Mouse (Mus musculus) small intestine, adult 2 months (tissue): ENCODE measurements at regions not wholly inside any gene's neighbourhood (a gene's known extent, or its start where the extent isn't known, plus 50 kb on each side); places are given as distances from the start of the nearest gene placed in this dataset.

Source experiments
- H3K27ac ChIP-seq: fragments of 200-500 bp; 2 replicates; pipeline ENCODE4 v1.5.1; 2012; ENCODE audit warnings: low read depth, low read length, control low read depth, inconsistent platforms; ENCODE audit not compliant: insufficient read depth
- H3K27me3 ChIP-seq: fragments of 200-500 bp; 2 replicates; pipeline ENCODE4 v1.6.1; 2012; ENCODE audit warnings: mild to moderate bottlenecking, moderate library complexity, low read length, inconsistent platforms; ENCODE audit not compliant: control insufficient read depth, insufficient read depth
- H3K36me3 ChIP-seq: fragments of 200-500 bp; 2 replicates; pipeline ENCODE4 v1.6.1; 2012; ENCODE audit warnings: mild to moderate bottlenecking, low read length, control low read depth, inconsistent platforms; ENCODE audit not compliant: control insufficient read depth, insufficient read depth
- H3K4me1 ChIP-seq: fragments of 200-500 bp; 2 replicates; pipeline ENCODE4 v1.6.1; 2012; ENCODE audit warnings: low read length, inconsistent platforms, mixed read lengths; ENCODE audit not compliant: control insufficient read depth, insufficient read depth, insufficient read length
- H3K4me3 ChIP-seq: fragments of 200-500 bp; 2 replicates; pipeline ENCODE4 v1.5.1; 2012; ENCODE audit warnings: low read depth, mild to moderate bottlenecking, control low read depth, inconsistent platforms, low read length, moderate library complexity
- CTCF ChIP-seq: fragments of 200-500 bp; IDR thresholded peaks from 2 replicates; pipeline ENCODE4 v1.5.1; 2012; ENCODE audit warnings: low read depth, mild to moderate bottlenecking, control low read depth, inconsistent platforms, low read length, moderate library complexity, mixed read lengths; ENCODE audit not compliant: insufficient replicate concordance, insufficient read length; ENCODE audit errors: extremely low read depth
- POLR2A ChIP-seq: fragments of 200-500 bp; IDR thresholded peaks from 2 replicates; pipeline ENCODE4 v1.6.1; 2012; ENCODE audit warnings: low read depth, mild to moderate bottlenecking, control low read depth, inconsistent platforms, low read length, moderate library complexity
- WGBS: fragments of 180-500 bp; shearing (Covaris S2); methylation state at CpG from one replicate; pipeline ENCODE4 v1.1.7; 2018; 5-methylcytosine and 5-hydroxymethylcytosine counted together

DNA sequence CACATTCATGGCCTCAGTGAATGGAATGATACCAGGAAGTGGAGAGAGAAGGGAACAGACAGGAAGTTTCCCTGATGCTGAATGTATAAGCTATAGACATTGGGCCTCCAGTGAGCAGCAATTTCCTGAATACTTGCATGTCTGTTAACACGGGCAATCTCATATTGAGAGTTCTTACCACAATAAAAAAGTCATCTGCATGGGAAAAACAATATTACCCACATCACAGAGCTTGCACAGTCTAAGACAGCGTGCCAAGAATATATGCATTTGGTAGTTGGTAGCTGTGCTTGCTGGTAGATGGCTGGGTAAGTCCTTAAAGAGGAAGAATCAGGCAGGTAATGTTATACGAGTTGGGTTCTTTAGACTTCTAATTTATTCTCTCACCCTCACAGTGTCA lies 144.7 kb upstream of the Id2 start:
- no peaks in the 10 kb centered on the region for H3K27me3 ChIP-seq
- no peak overlapping the region for H3K4me3 ChIP-seq
- no peaks in the 10 kb centered on the region; the same call in 1 of the 2 replicates for H3K4me1 ChIP-seq
- H3K27ac ChIP-seq = no peak overlapping the region
- WGBS = 71% methylated on average over 3 of the region's 3 CpGs
- H3K36me3 ChIP-seq = no peaks in the 10 kb centered on the region
- TF ChIP-seq CTCF (no peak), POLR2A (no peak)

DNA sequence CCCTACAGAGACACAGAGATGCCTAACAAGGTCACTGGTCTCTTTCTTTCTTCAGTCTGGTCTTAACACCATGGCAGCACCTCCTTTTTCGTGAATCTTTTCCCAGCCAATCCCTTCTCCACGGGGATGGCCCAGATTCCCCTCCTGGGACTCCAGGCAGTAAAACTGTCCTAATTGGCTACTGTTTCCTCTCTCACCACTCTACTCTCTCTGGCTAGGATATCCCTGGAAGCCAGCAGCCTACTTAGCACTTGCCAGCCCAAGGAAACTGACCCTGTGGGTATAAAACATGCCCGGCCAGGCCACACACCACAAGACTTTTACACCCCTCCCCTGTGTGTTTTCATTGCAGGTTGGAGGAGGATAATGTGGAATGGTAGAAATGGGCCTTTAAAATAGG lies 143.9 kb upstream of the Id2 start:
- Histone ChIP-seq H3K4me1 (no peaks in the 10 kb centered on the region; the same call in 1 of the 2 replicates), H3K36me3 (no peaks in the 10 kb centered on the region), H3K27me3 (no peaks in the 10 kb centered on the region), H3K4me3 (no peak overlapping the region), H3K27ac (peak overlapping the region; percentile 31; the same call in 1 of the 2 replicates)
- 82% methylated on average over 3 of the region's 3 CpGs for WGBS
- TF ChIP-seq CTCF (no peak), POLR2A (no peak)

DNA sequence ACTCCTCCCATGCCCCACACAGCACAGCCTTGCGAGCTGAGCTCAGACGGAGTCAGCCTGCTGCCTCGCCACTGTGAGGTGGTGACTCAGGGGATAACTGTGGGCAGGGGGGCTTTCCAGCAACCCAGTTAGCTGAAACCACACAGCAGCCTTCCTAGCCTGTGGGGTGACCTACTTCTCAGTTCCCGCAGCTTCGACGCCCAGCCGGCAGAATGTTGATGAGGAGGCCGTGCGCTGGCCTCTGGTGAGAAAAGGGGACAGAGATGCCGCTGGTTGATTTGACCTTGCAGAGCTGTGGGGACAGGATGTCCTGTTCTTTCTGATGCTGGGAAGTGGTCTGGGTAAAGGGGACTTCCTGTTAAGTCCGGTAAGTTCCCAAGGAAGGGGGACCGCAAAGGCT lies 143.2 kb upstream of the Id2 start:
- peak overlapping the region; percentile 31; the same call in 1 of the 2 replicates for H3K27ac ChIP-seq

DNA sequence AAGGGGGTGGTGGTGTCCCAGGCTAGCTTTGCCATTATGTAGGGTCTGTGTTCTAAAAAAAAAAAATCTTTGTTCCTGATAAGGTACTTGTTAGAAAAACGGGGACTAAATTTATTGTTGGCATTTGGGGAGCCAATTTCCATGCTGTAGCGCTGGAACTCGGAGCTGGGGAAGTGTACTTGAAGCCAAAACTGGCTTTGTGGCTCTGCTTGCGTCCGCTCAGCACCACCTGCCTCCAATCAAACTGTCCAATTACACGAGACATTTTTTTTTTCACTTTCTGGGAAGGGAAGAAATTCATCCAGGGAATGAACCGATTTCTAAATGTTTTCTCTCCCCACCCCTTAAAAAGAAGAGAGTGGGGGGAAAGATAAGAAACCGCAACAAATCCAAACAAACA lies 138.1 kb upstream of the Id2 start:
- Histone ChIP-seq H3K27me3 (no peaks in the 10 kb centered on the region), H3K36me3 (no peaks in the 10 kb centered on the region), H3K4me3 (no peak overlapping the region), H3K4me1 (peaks cover 4% of the 10 kb centered on the region), H3K27ac (no peak overlapping the region)
- WGBS = 65% methylated on average over 8 of the region's 8 CpGs
- no peak for TF ChIP-seq CTCF
- TF ChIP-seq POLR2A = no peak

More for the DNA sequence above, 143.2 kb upstream of the Id2 start:
- Histone ChIP-seq H3K27me3 (no peaks in the 10 kb centered on the region), H3K36me3 (no peaks in the 10 kb centered on the region), H3K4me1 (no peaks in the 10 kb centered on the region; the same call in 1 of the 2 replicates), H3K4me3 (0 out of 2 replicates have a peak overlapping the region, but pooled peaks have one; percentile 10)
- TF ChIP-seq CTCF (no peak), POLR2A (no peak)
- WGBS = 75% methylated on average over 12 of the region's 12 CpGs

DNA sequence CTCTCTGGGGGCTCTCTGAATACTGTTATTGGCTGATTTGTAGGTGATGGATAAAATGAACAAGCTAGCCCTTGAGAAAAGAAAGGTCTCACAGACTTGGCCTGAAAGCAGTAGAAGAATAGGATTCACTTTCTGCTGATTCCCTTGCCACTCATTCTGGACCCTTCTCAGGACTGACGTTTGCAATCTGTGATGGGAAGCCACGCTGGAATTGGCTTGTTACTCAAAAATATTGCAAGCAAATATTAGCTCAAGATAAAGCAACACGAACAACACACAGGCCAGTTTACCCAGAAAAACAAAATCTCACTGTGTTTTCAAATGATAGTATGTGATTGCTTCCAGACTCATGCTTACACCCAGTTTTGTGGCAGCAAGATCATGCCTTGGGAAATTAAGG lies 137.7 kb upstream of the Id2 start:
- H3K4me1 ChIP-seq = peaks cover 4% of the 10 kb centered on the region
- no peaks in the 10 kb centered on the region for H3K36me3 ChIP-seq
- WGBS = 35% methylated on average over 3 of the region's 3 CpGs
- no peak overlapping the region for H3K4me3 ChIP-seq
- H3K27me3 ChIP-seq = no peaks in the 10 kb centered on the region
- no peak overlapping the region for H3K27ac ChIP-seq
- no peak for TF ChIP-seq POLR2A
- no peak for TF ChIP-seq CTCF

DNA sequence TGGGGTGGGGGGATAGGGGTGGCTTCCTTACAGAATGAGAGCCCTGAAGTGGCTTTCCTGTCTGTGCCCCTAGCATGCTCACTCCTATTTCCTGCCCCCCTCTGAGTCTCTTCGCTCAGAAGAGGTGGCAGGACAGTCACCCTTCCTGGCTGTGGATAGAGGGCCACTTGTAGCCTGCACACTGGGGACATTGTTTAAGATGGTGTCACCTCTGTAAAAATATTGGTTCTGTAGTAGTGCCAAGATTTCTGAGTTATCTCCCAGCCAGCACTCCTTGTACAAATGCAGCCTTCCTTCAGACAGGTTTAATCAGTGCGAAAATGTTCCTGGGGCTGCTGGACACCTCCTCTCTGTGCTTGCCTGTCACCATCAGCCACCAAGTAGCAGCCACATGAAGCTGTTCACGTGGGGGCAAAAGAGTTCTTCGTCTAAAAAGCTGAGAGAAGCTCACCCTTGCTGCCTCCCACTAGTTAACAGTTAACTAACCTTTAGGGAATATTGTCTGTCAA lies 136.1 kb upstream of the Id2 start:
- Histone ChIP-seq H3K27me3 (no peaks in the 10 kb centered on the region), H3K4me1 (peaks cover 6% of the 10 kb centered on the region), H3K36me3 (no peaks in the 10 kb centered on the region), H3K27ac (no peak overlapping the region), H3K4me3 (no peak overlapping the region)
- no peak for TF ChIP-seq CTCF
- TF ChIP-seq POLR2A = no peak
- 33% methylated on average over 4 of the region's 4 CpGs for WGBS

DNA sequence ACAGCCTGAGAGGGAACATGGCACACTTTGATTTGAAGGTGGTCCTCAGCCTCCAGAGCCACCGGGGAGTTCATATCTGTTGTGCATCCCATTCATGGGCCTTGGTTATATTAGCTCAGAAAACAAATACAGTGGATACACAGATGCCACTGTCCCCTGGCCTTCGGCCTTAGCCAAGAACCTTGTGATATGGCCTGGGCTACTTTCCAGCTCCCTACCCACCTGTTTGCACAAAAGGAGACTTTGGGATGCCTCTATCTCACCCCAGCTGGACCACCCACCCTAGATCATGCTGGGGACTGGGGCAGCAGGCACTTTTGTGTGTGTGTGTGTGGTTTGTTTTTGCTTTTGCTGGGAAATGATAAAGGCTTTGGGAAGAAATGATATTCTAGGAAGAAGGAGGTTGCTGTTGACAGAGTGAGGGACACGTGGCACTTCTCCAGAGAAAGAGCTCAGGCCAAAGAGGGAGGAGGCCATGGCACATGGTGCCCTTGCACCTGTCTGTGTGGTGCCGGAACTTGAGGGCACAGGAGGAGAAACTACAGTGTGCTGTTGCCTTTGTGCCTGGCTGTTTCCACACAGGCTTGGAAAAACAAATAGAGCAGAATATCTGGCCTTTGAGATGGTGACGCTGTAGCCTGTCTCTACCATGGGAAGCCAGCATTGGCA lies 135.6 kb upstream of the Id2 start:
- H3K4me1 ChIP-seq = peaks cover 6% of the 10 kb centered on the region
- WGBS = 24% methylated on average over 5 of the region's 5 CpGs

More for the DNA sequence above, 135.6 kb upstream of the Id2 start:
- no peak overlapping the region for H3K27ac ChIP-seq
- H3K27me3 ChIP-seq = no peaks in the 10 kb centered on the region
- no peak overlapping the region for H3K4me3 ChIP-seq
- TF ChIP-seq CTCF (no peak), POLR2A (no peak)
- no peaks in the 10 kb centered on the region for H3K36me3 ChIP-seq
